Mouse (Mus musculus): ENCODE results near the gene Spin2c.
A peak's percentile ranks its signal among the peaks of the same experiment; 100 is the strongest.

Gene Spin2c

GRCm38 (mm10) chrX:153831951-153832561, at the start of gene Spin2c:
Gene Spin2c, plus strand, starts transcription at chrX:153832225.
- DNase-seq (ENCODE audit: low spot score in 2 of 2), result peak; percentile 62 to 65

- DNase-seq (ENCODE audit: low spot score in 2 of 2), result peak in 1 of 2 experiments; percentile 20
These were observed 581 bp downstream of the Spin2c start for GRCm38 (mm10) chrX:153832606-153833005.
